Mouse (Mus musculus) common myeloid progenitor, adult 5-6 weeks (primary cell): Measurements from ENCODE around the gene Sco1. TPM values are rescaled to one million over a fixed set of nuclear protein-coding genes. Genes with fewer than 3 reads are reported as not detected.
"Not testable (repeated sequence)": the region's sequence is repeated elsewhere in the genome, so short reads cannot be mapped to it uniquely, and the experiment has no call there.

Experiments
- ATAC-seq: replicated peaks from 2 replicates; pipeline ENCODE4 v1.8.0; 2016; ENCODE audit warnings: low read depth, mild to moderate bottlenecking, moderate TSS enrichment, inconsistent platforms; ENCODE audit not compliant: poor library complexity, severe bottlenecking
- total RNA-seq: library from RNA; stranded (forward); fragments of 200-1000, 187-1606 nt; gene quantifications from 2 replicates; pipeline ENCODE4 v1.2.3, GENCODE M21; 2017

The Sco1 gene
- total RNA-seq, 1 experiment from 2014 or later = 25.7 TPM

- ATAC-seq = no peak
These were observed 30.3 kb downstream of the Sco1 start for GRCm38 (mm10) chr11:67082793-67083192.

DNA sequence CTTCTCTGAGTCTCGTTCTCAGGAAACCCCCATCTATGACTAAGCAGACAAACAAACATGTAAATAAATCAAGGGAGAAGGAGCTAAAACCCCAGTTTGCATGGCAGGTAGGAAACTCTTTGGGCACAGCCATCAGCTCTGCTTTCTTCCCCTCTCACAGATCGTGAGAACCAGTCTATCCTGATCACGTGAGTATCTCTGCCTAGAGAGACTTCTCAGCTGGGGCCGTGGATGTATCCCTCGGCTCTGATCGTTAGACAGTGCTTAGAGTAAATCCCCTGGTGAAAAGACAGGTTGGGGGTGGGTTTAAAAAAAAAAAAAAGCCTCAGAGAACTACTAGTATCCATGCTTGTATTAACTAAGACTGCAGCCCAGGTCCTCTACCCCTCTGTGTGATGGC is 30.8 kb downstream of the Sco1 start:
- no peak for ATAC-seq

DNA sequence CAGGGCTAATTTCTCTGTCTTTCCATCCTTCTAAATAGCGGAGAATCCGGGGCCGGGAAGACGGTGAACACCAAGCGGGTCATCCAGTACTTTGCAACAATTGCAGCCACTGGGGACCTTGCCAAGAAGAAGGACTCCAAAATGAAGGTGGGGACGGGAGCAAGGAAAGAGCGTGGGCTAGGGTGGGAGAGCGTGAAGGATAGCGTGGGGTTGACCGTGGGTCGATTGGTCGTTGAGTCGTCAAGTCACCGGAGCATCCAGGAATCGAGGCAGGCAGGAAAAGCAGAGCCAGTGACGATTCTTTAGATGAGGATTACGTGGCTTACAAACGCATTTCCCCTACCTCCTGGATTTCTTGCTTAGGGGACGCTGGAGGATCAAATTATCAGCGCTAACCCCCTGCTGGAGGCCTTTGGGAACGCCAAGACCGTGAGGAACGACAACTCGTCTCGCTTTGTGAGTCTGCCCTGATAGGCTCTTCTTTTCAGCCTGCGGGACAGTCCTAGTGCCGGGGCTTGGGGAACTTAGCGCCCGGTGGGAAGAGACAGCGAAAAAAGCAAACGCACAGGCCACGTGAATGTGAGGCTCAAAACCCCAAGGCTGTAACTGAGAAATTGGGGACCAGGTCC is 31.4 kb downstream of the Sco1 start:
- ATAC-seq = no peak

DNA sequence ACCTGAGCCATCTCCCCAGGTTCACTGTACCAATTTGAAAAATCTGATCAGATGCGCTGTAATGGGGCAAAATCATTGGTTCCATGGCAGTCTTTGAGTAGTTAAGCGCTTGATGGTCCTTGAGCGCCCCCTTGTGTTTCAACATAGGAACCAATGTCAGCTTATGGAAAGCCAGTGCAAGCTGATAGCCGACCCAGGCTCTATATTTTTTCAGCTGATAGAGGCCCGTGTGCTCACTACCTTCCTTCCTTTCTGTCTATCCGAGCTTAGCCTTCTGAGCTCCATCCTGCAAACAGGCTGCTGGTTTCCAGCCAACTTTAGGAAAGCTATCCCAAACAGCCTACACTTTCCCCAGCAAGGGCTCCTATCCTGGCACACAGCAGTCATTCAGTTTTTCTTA is 33.0 kb downstream of the Sco1 start:
- peak; percentile 82 for ATAC-seq

- ATAC-seq = no peak
These were observed 34.1 kb downstream of the Sco1 start for GRCm38 (mm10) chr11:67086467-67087164.

GRCm38 (mm10) chr11:67087225-67087624 is 34.8 kb downstream of the Sco1 start:
- no peak for ATAC-seq

- ATAC-seq = not testable (repeated sequence)
These were observed 39.9 kb downstream of the Sco1 start for GRCm38 (mm10) chr11:67092354-67092753.

DNA sequence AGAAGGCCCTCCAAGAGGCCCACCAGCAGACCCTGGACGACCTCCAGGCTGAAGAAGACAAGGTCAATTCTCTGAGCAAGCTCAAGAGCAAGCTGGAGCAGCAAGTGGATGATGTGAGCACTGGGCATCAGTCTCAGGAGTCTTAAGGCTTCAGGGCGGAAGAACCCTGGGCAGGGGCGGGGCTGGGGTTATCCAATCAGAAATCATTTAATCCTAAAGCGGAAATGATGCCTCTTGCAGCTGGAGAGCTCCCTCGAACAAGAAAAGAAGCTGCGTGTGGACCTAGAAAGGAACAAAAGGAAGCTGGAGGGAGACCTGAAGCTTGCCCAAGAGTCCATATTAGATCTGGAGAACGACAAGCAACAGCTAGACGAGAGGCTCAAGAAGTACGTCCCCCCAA is 40.7 kb downstream of the Sco1 start:
- ATAC-seq = no peak

GRCm38 (mm10) chr11:67093652-67094051 is 41.2 kb downstream of the Sco1 start:
- ATAC-seq = no peak

- no peak for ATAC-seq
These were observed 42.0 kb downstream of the Sco1 start for GRCm38 (mm10) chr11:67094470-67094869.

DNA sequence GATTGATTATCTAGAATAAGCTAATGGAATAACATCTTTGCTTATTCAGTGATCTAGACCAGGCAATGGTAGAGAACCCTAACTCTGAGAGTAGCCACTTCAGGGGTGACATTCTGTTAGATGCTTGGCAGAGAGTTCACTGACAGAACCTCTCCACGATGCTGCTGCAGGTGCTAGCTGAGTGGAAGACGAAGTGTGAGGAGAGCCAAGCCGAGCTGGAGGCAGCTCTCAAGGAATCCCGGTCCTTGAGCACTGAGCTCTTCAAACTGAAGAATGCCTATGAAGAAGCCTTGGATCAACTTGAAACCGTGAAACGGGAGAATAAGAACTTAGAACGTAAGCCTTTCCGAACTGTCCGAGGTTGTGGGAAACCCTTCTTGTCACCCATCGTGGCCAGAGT is 45.2 kb downstream of the Sco1 start:
- no peak for ATAC-seq

- no peak for ATAC-seq
These were observed 46.0 kb downstream of the Sco1 start for GRCm38 (mm10) chr11:67098427-67098826.

DNA sequence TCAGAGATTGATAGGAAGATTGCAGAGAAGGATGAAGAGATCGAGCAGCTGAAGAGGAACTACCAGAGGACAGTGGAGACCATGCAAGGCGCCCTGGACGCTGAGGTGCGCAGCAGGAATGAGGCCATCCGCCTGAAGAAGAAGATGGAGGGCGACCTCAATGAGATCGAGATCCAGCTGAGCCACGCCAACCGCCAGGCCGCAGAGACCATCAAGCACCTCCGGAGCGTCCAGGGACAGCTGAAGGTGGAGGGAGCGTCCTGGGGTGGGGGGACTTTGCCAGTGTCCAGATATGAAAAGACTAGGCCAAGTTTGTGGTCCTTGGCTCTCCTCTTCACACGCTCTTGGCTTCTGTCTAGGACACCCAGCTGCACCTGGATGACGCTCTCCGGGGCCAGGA is 46.8 kb downstream of the Sco1 start:
- ATAC-seq = no peak

DNA sequence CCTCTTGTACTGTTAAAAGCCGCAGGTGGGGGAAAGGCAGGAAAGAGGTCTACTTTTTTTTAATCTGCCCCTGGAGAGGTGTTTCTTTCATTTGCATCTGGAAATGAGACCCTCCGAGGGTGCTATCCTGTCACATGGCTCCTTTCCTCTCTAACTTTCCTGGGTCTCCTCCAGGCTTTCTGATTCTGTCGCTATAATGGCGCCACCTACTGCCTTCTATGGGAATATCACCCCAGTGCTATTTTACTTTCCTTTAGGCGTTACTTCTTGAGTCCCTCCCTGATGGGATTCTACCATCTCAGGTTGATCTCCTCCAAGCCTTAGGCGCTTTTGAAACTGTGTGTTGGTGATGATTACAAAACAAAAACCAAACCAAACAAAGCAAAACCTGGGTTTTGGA is 47.7 kb downstream of the Sco1 start:
- ATAC-seq = peak; percentile 65

GRCm38 (mm10) chr11:67101713-67102112 is 49.2 kb downstream of the Sco1 start:
- peak; percentile 78 for ATAC-seq

- ATAC-seq = no peak
These were observed 50.8 kb downstream of the Sco1 start for GRCm38 (mm10) chr11:67103256-67103655.

- no peak for ATAC-seq
These were observed 51.8 kb downstream of the Sco1 start for GRCm38 (mm10) chr11:67104242-67104641.

DNA sequence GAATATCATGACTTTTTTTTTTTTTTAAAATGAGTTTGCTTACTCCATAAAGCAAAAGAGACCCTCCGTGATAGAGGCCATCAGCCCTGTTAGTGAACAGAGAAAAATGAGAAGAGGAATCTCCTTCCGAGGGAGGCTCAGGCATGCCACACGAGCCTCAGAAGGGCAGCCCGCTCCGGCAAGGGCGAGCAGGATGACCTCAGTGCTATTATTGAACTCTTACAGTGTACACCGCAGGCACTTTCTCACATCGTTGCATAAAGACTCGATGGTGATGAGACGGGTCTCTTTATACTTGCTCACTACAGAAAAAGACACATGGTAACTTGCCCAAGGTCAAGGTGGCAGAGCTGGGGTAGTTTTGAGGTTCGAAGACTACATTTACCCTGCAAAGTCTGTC is 52.2 kb downstream of the Sco1 start:
- ATAC-seq = no peak

- ATAC-seq = no peak
These were observed 53.2 kb downstream of the Sco1 start for GRCm38 (mm10) chr11:67105689-67106088.

DNA sequence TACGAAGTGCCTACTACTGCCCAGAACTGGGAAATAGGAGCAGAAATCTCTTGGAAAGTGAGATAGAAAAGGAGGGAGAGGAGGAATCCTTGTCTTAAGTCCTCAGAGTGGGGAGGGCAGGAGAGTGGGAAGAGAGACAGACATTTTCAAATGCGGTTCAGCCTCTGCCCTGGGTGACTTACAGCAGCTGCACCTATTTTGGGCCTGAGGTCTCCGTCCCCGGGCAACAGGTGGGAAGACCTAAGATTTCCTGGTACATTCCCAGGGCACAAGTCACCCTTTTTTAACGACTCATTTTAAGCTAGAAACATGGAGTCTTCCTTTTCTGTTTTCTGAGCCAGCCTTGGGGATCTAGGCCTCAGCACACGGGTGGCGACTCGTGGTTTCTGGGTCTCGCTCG is 54.5 kb downstream of the Sco1 start:
- no peak for ATAC-seq

- ATAC-seq = peak; percentile 62
These were observed 57.9 kb downstream of the Sco1 start for GRCm38 (mm10) chr11:67110168-67110948.
